Mouse (Mus musculus): ENCODE measurements around the gene St8sia6.
"Not testable (repeated sequence)": the region's sequence is repeated elsewhere in the genome, so short reads cannot be mapped to it uniquely, and the experiment has no call there.

The St8sia6 gene

GRCm38 (mm10) chr2:13793969-13794363 is at the start of gene St8sia6:
Gene St8sia6 (minus strand): TSS chr2:13794064.
- in situ Hi-C loops (cut with MseI, MboI), result no loop called here

GRCm38 (mm10) chr2:13836310-13836709 is 42.4 kb upstream of the St8sia6 start:
- in situ Hi-C loops (cut with MseI, MboI), result no loop called here

- in situ Hi-C loops (cut with MseI, MboI), result no loop called here
Measured at GRCm38 (mm10) chr2:13834989-13835388, 41.1 kb upstream of the St8sia6 start.

GRCm38 (mm10) chr2:13816645-13817044 is 22.8 kb upstream of the St8sia6 start:
- in situ Hi-C loops (cut with MseI, MboI), result no loop called here

GRCm38 (mm10) chr2:13808593-13808992 is 14.7 kb upstream of the St8sia6 start:
- in situ Hi-C loops (cut with MseI, MboI), result no loop called here

- in situ Hi-C loops (cut with MseI, MboI), result no loop called here
Measured at GRCm38 (mm10) chr2:13808008-13808407, 14.1 kb upstream of the St8sia6 start.

GRCm38 (mm10) chr2:13806120-13806519 is 12.3 kb upstream of the St8sia6 start:
- in situ Hi-C loops (cut with MseI, MboI), result no loop called here

- in situ Hi-C loops (cut with MseI, MboI), result no loop called here
Measured at GRCm38 (mm10) chr2:13800639-13801038, 6.8 kb upstream of the St8sia6 start.

GRCm38 (mm10) chr2:13794446-13794845 is 582 bp upstream of the St8sia6 start:
- in situ Hi-C loops (cut with MseI, MboI), result no loop called here

GRCm38 (mm10) chr2:13793054-13793968 is 553 bp downstream of the St8sia6 start:
- in situ Hi-C loops (cut with MseI, MboI), result no loop called here

- in situ Hi-C loops (cut with MseI, MboI), result no loop called here
Measured at GRCm38 (mm10) chr2:13792256-13793005, 1.4 kb downstream of the St8sia6 start.

- in situ Hi-C loops (cut with MseI, MboI), result no loop called here
Measured at GRCm38 (mm10) chr2:13791598-13791997, 2.3 kb downstream of the St8sia6 start.

GRCm38 (mm10) chr2:13789365-13789764 is 4.5 kb downstream of the St8sia6 start:
- in situ Hi-C loops (cut with MseI, MboI), result no loop called here

GRCm38 (mm10) chr2:13786577-13787168 is 7.2 kb downstream of the St8sia6 start:
- in situ Hi-C loops (cut with MseI, MboI), result no loop called here

GRCm38 (mm10) chr2:13785992-13786391 is 7.9 kb downstream of the St8sia6 start:
- in situ Hi-C loops (cut with MseI, MboI), result not testable (repeated sequence)

GRCm38 (mm10) chr2:13785247-13785646 is 8.6 kb downstream of the St8sia6 start:
- in situ Hi-C loops (cut with MseI, MboI), result no loop called here

- in situ Hi-C loops (cut with MseI, MboI), result no loop called here
Measured at GRCm38 (mm10) chr2:13784448-13784847, 9.4 kb downstream of the St8sia6 start.

GRCm38 (mm10) chr2:13777032-13777431 is 16.8 kb downstream of the St8sia6 start:
- in situ Hi-C loops (cut with MseI, MboI), result no loop called here

- in situ Hi-C loops (cut with MseI, MboI), result no loop called here
Measured at GRCm38 (mm10) chr2:13776453-13776852, 17.4 kb downstream of the St8sia6 start.

GRCm38 (mm10) chr2:13775056-13775455 is 18.8 kb downstream of the St8sia6 start:
- in situ Hi-C loops (cut with MseI, MboI), result no loop called here

- in situ Hi-C loops (cut with MseI, MboI), result no loop called here
Measured at GRCm38 (mm10) chr2:13768524-13768923, 25.3 kb downstream of the St8sia6 start.
